Mouse (Mus musculus) thymus, postnatal 36 days (tissue): Measurements from ENCODE around the gene Celf2.

ENCODE experiments used
- DNase-seq, 2 experiments: peaks; one replicate each; pipeline ENCODE4 v3.0.0; 2022; ENCODE audit warnings: mixed read lengths in 2 of 2

Gene Celf2

GRCm38 (mm10) chr2:6537326-6537725 lies 972.0 kb downstream of the Celf2 start:
- DNase-seq, result no peak

GRCm38 (mm10) chr2:6536372-6536771 lies 973.0 kb downstream of the Celf2 start:
- no peak for DNase-seq

- DNase-seq, result no peak
Measured at GRCm38 (mm10) chr2:6532341-6532740, 977.0 kb downstream of the Celf2 start.

- no peak for DNase-seq
Measured at GRCm38 (mm10) chr2:6528076-6528475, 981.3 kb downstream of the Celf2 start.

GRCm38 (mm10) chr2:6526825-6527224 lies 982.5 kb downstream of the Celf2 start:
- DNase-seq, result no peak

GRCm38 (mm10) chr2:6526311-6526710 lies 983.1 kb downstream of the Celf2 start:
- DNase-seq, result no peak

GRCm38 (mm10) chr2:6523924-6524300 lies 985.5 kb downstream of the Celf2 start:
- DNase-seq, result no peak

GRCm38 (mm10) chr2:6523261-6523923 lies 986.0 kb downstream of the Celf2 start:
- DNase-seq, result no peak

GRCm38 (mm10) chr2:6522411-6522810 lies 987.0 kb downstream of the Celf2 start:
- no peak for DNase-seq

- no peak for DNase-seq
Measured at GRCm38 (mm10) chr2:6513176-6513575, 996.2 kb downstream of the Celf2 start.

GRCm38 (mm10) chr2:6507071-6507470 lies 1002.3 kb downstream of the Celf2 start:
- no peak for DNase-seq

- DNase-seq, result no peak
Measured at GRCm38 (mm10) chr2:6505979-6506811, 1003.2 kb downstream of the Celf2 start.

GRCm38 (mm10) chr2:6505531-6505930 lies 1003.8 kb downstream of the Celf2 start:
- DNase-seq, result no peak

- no peak for DNase-seq
Measured at GRCm38 (mm10) chr2:6498101-6498500, 1011.3 kb downstream of the Celf2 start.

- no peak for DNase-seq
Measured at GRCm38 (mm10) chr2:6497636-6498035, 1011.7 kb downstream of the Celf2 start.

- no peak for DNase-seq
Measured at GRCm38 (mm10) chr2:6493886-6494285, 1015.5 kb downstream of the Celf2 start.

- DNase-seq, result no peak
Measured at GRCm38 (mm10) chr2:6490870-6491269, 1018.5 kb downstream of the Celf2 start.

- DNase-seq, result no peak
Measured at GRCm38 (mm10) chr2:6490076-6490475, 1019.3 kb downstream of the Celf2 start.
